Mouse (Mus musculus) thymus, postnatal 10 days (tissue): ENCODE measurements around the gene Smarca2.
A peak's percentile ranks its signal among the peaks of the same experiment; 100 is the strongest.

Source experiments
- DNase-seq, 2 experiments: peaks; one replicate each; pipeline ENCODE4 v3.0.0; 2021; ENCODE audit warnings: low spot score in 2 of 2

The Smarca2 gene

DNA sequence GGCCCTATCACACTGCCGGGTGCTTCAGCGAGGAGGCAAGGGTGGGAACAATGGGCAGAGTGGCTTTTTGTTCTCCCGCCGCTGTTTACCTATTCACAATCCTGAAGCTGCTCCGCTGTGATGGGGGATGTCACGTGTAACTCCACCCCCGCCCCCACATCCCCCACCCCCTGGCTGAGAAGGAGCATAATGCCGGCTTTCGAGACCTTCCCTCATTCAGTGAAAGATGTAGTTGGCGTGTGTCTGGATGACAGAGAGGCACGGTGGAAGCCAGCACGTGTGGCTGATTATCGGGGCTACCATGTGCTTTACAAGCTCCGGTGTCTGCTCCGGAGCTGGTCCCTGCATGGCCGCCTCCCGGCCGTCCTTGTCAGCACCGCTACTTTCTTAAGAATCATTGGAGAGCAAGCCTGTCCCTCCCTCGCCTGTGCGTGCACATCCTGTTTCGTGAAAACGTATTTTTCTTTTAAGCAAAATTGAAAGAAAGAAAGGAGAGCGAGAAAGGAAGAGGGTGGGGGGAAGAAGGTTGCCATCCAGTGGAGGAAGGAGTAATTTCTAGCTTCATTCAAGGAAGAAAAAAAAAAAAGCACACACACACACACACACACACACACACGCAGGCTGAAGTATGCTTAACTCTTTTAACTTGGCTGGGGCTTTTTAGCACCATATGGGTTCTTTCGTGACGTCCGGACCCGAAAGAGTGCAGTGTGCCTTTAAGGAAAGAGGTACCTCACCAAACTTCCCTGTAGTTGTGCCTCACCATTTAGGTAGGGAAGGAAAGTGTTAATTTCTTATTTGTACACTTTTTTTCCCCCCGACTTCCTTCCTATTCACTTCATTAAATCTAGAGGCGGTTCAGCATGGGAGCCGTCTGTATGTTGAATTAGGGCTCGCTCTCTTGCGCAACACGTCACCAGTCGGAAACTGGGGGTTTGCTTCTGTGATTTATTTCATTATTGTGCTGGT, 143.0 kb downstream of the Smarca2 start:
- peak; percentile 45 to 58 for DNase-seq

DNA sequence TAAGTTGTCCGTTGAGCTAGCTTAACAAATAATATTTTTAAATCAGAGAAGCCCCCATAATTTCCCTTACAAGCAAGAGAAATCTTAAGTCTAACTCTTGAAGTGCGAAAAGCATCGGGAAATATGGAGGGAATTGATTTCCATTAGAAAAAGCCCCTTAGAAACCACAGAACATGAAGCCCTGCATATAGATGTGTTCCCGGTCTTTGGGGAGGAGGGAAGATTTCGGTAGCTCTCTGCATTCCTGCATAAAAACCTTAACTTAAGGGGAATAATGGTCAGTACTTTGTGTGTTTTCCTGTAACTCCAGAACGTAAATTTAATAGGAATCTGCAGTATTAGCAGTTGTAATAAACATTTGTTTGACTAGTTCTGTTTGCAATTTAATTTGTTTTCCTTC, 143.8 kb downstream of the Smarca2 start:
- DNase-seq, result no peak

DNA sequence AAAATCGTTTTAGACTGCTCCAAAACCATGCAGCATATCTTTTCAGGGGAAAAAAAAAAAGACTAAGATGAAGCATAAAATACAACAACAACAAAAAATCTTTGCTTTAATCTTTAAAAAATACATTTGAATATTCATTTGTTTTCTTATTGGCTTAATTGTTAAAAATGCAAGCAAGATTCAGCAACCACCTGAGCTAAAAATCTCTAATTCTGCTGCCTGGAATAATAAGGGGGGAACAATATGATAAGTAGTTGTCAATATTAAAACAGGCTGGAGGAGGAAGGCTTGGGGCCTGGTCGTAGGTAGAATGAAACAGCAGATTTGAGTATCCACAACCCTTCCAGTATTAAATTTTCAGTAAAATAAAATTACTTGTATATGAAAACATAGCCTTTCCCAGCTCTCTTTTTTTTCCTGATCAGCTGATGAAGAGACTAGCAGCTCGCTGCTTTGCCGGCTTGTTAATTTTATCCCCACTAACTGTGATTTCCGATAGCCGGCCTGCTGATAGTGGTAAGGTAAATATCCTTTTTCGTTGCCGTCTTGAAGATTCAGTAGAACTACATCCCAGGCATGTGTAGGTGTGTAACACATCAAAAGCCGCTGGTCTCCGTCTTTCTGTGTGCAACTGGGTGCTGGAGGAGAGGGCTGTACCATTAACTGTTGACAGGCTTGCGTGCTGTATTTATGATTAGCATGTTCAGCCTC, 144.7 kb downstream of the Smarca2 start:
- DNase-seq, result no peak

DNA sequence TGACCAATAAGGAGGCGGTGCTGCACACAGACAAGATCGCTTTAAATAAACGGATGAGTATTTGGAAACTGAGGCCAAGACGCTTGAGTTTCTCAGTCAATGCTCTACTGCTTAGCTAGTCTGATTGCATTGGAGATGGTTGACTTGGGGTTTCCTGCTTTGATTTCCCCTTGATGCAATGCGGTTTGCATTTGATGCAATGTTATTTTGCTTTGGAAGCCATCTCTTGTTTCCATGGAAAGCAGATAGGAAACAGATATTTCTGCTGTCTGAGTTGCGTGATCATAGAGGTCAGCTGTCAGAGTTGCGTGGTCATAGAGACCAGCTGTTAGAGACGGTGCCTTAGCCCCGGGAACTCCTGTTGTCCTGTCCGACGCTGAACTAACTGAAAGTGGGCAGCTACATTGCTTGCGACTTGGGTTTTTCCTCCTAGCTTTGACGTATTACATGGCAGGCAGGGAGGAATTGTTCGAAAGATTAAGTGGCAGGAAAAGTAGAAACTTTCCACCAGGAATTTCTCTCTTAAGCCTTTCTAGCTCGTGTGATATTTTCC, 147.8 kb downstream of the Smarca2 start:
- no peak for DNase-seq

DNA sequence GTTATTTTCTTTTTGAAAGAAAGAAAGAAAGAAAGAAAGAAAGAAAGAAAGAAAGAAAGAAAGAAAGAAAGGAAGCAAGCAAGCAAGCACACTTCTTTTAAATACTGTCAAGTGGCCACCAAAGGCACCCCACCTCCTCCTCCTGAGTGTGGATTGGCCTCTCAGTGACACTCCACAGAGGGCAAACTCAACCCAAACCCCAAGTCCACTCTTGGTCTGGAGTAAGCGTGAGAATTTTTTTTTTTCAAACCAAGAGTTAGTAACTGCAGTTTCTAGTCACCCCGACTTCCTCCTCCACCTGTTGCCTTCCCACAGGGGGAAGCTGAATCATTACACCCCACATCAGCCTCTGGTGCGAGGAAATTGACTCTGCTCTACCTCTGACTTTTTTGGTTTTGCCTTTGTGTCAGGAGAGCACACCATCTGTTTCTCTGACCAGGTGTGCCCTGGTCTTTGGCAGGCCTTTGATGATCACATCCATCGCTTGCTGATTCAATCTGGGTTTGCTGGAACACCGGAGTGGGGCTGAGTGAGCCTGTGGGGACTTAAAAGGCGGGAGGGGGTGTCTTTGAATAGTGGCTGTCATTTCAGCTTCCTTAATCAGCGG, 148.5 kb downstream of the Smarca2 start:
- peak in 1 of 2 experiments; percentile 11 for DNase-seq

DNA sequence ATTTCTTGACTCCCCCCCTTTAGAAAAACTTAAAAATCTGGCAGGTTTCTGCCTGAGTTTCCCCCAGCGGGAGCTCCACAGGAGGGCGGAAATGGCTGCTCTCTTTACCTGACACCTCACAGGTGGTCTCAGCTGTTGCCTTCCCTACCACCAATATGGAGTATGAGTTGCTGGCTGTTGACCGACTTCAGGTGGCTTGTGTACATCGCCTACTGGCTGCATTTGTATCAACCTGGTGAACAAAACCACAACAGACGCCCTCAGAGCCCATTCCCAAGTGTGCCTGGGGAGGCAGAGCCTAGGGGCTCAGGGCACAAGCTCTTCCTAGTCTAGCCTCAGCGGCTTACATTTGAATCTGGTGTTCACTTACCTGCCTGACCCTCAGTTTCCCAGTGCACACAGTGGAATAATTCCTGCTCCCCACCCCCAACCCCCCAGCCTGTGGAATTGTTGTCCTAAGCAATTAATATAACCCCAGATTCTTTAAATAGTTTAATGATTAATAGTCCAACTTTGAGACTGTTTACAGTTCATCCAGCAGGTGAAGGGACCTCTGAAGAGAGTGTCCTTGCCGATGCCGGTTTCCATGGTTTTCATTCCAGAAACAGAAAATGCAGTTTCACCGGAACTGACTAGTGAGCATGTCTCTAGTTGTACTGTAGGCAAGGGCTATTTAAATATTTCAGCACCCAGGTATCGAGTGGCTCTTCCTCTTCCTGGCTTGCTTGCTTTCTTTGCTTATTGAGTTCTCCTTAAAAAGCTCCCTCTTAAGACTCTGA, 149.4 kb downstream of the Smarca2 start:
- DNase-seq, result no peak

DNA sequence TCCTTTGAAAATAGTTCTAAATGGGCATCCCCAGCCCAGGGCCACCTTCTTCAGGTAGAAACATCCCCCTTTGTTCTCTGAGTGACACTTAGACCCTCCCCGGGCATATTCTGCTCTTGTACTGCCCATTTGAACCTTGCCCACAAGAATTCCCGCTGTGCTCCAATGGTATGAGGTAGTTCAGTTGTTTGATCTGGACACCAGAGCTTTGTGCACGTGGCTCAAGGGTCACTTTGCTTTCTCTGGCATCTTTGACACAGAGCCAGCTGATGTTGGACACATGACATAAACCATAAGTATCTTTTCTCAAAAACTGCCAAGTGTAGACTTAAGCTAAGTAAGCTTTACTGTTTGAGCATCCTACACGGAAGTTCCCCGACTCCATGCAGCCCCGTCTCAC, 151.1 kb downstream of the Smarca2 start:
- DNase-seq, result no peak

DNA sequence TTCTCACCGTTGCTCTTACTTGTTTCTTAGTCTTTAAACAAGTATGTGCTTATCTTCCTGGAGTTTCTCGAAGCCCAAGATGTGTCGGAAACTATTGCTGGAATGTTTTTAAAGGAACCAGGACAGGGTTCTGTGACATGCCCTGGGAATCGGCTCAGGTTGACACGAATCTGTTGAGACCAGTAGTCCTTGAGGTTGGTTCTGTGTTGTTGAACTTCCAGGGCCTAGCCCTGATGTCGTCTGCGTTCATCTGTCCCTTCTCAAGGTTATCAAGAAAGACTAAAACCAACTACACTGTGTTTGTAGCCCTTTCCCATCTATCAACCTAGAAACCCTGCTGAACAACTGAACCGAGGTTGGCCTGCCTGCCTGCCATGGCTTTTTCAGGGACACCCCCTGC, 151.5 kb downstream of the Smarca2 start:
- no peak for DNase-seq

DNA sequence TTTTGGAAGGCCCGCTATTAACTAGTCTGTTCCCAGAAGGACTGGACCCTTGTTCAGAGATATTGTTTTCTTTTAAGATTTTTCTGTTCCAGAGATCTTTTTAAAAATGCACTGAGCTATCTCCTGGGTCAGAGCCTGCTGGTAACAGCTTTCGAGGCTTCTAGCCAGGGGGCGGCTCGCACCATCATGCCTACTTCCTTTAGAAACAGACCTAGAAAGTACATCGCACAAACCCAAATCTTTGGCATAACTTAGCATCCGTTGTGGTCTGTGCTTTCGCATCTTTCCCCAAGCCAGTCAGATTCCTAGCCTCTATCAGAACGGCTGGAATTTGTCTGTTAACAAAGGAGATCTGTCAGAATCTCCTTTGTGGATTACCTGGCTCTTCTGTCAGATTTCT, 153.3 kb downstream of the Smarca2 start:
- no peak for DNase-seq

DNA sequence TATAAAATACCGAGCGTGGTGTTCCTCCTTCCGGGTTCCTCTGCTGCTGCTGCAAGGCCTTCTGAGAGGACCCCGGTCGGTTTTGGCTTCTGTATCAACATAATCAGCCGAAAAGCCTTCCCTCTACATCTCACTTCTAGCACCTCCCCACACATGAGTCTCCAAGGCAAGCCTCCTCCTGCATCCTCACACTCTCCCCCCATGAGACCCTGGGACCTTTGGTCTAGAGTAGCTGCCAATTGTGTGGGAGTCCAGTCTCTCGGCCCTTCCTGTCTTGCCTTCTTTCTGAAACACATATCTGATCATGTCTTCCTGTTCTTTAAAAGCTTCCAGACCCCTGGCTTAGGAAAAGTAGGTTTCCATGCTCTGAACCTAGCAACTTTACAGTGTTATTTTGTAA, 153.8 kb downstream of the Smarca2 start:
- DNase-seq, result no peak

DNA sequence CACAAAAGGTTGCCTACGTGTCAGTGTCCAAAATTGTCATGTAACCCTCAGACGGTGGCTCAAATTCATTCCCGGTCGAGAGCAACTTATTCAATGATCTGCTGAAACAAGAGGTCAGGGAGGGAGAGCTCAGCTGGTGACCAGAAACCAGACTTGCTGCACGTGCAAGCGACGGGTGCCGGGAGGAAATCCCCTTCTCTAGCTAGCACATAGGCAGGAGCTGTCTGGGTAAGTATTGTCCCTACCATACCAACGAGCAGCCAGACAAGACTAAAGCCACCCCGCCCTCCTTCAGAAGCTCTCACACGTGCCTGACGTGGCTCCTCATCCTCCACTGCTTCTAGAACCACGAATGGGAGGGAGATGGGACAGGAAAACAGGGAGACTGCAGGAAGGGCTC, 154.4 kb downstream of the Smarca2 start:
- DNase-seq, result no peak

DNA sequence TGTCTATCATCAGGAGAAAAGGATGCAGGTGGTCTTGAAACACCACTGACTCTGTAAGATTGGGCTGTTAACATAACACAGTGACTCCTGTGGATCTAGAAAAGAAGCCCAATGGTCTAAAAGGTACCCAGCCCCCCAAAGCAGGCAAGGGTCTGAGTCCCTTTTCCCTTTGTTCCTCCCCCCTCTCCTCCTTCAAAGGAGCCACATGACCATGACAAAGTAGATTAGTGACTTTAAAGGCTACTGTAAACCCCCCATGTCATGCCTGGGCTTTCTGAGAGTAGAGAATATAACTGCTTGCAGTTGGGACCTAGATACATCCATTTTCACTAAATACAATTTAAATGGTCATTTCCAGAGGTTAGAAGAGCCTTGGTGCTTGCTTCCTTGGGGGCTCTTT, 156.4 kb downstream of the Smarca2 start:
- no peak for DNase-seq

DNA sequence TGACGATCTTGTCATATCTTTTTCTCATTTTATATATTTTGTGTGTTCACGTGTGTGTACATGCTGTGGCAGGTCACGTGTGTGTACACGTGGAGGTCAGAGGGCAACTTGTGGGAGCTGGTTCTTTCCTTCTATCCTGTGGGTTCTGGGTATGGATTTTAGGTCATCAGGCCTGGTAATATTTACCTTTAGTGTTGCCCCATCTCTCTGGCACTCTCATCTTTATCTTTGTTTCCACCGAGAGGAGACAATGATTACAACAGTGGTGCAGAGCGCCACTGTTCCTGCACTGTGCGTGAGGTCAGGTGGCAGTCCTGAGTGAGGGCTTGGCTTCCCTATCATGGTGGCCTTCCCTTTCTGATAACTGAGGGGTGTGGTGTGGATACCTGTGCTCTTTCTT, 160.6 kb downstream of the Smarca2 start:
- no peak for DNase-seq

DNA sequence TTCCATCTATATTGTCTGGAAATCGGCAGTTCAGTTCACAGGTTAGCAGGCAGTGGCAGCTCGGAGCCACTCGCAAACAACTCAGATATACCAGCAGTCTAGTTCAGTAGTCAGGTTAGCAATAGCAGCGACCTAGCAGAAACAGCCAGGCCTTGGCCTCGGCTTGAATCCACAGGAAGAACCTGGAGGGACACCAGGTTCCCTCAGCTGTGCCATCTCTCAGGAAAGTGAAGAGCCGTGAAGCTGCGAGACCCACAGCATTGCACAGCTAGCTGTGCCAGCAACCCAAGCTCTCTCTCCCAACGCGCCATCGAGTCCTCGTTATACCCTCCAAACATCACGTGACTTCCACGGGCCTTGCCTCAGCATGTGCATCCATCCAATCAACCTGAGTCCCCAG, 162.6 kb downstream of the Smarca2 start:
- DNase-seq, result no peak

DNA sequence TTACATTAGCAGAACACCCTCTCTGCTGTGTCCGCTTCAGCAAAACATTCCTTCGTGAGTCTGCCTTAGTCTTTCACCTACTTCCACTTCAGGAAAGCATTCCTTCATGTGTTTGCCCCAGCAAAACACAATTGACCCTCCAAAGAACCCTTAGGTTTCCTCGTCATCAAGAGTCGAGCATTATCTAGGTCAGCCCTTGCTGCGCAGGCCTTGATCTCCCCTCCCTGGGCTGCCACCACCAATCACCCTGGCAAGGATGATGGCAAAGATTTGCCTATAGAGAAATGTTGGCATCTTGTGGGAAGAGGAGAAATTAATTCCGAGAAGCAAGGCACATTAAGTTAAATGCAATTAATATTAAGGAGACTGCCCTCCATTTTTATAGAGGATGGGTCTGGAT, 163.1 kb downstream of the Smarca2 start:
- DNase-seq, result no peak

DNA sequence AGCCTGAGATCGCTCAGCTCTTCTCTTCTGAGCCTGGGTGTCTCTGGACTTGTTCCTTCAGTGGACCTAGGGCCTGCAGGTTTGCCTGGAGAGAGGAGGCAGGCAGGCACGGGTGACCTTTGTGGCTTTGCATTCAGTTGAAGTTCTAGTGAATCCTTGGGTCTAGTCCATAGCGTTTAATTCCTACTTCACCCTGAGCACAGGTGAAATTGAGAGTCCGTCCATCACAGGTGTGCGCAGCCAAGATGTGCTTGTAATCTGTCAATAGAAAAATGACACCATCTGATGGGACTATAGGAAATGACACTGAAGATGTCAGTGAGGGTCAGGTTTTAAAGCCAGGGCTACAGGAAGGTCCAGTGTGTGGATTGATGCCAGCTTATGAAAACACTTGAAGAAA, 164.0 kb downstream of the Smarca2 start:
- no peak for DNase-seq

DNA sequence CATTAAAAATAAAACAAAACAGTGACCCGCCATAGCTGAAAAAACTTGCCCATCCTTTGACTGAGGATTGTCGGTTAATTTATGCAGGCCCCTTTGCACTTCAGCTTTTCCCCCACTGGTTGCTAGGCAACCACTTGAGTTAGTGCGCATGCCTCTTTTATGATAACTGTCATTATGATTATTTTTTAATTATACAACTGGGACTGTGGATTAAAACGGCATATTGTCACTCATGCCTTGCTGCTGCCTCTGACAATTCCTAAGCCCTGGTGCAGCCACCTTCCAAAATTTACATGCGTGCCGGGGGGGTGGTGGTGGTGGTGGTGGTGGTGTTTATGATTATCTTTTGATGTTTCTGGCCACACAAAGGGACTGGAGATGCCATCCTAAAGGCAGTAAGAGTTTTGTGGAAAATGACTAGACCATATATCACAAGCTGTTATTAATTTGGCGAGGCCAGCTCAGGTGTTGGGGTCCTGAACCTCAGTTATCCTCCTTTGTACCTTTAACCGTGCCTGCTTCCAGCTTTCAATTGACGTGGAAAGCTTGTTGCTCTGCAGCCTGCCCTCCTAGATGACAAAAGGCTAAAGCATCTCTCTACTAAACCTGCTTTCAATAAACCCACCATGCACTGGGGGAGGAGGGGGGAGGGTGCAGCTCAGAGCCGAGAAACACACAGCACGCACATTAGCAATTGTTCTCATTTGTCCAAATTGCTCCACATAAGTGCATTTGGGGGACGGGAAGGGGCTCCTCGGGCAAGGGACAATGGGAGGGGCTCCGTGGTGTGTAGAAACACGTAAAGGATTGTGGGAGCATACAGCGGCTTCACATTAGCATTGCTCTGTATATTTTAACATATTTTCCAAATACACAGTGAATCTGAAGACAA, 165.0 kb downstream of the Smarca2 start:
- DNase-seq, result no peak

DNA sequence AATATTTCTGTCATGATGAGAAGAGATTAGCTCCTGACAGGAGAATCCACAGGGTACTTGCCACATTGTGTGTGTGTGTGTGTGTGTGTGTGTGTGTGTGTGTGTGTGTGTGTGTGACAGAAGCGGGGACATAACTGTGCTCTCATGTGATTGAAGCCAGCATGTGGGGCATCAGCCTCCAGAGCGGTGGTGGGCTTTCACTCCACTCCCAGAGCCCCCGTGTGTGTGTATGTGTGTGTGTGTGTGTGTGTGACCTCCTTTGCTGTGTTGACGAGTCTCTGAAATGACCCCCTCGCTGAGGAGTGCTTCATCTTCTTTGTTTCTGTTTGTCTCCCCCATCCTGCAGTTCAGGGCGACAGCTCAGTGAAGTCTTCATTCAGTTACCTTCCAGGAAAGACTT, 165.7 kb downstream of the Smarca2 start:
- DNase-seq, result no peak

DNA sequence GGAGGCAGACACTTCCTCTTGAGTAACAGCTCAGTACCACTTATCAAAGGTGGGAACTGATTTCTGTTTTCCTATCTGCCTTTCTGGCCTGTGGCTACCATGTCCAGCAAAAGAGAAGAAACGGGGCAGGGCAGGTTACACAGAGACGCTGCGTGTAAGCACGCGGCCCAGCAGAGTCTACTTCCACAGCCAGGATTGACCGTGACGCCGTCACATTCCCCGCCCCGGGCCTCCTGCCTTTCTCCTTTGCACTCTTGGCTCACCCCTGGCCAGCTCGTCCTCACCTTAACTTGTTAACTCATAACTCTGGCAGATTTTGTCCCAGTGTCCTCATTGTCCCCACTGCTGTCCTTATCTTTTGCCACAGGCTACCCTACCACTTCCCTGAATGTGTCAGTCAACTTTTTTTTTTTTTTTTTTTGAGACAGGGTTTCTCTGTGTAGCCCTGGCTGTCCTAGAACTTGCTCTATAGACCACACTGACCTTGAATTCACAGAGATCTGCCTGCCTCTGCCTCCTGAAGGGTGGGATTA, 167.3 kb downstream of the Smarca2 start:
- DNase-seq, result no peak
